Mouse (Mus musculus): ENCODE measurements around the gene Oaz2. TPM values are rescaled to one million over a fixed set of nuclear protein-coding genes. Genes with fewer than 3 reads are reported as not detected.

Gene Oaz2
- polyA plus RNA-seq, 1 experiment: 51.5 TPM

- H3K4me1 ChIP-seq (ENCODE audit: control insufficient read depth, insufficient read depth, low read length): peaks cover 4% of the 10 kb centered on the region
- no peak for TF ChIP-seq CTCF (IDR thresholded peaks at IDR 0.05; ENCODE audit: low read depth, low read length)
- TF ChIP-seq POLR2A (IDR thresholded peaks at IDR 0.05; ENCODE audit: borderline replicate concordance, low read depth, low read length): no peak
- no peak overlapping the region for H3K27ac ChIP-seq (ENCODE audit: insufficient read depth, low read depth, low read length)
- H3K4me3 ChIP-seq (ENCODE audit: insufficient read depth, low read length): no peak overlapping the region
These were observed 36.3 kb upstream of the Oaz2 start for GRCm38 (mm10) chr9:65631354-65632021.

GRCm38 (mm10) chr9:65635766-65636165, 32.0 kb upstream of the Oaz2 start:
- TF ChIP-seq POLR2A (IDR thresholded peaks at IDR 0.05; ENCODE audit: borderline replicate concordance, low read depth, low read length) (no peak), CTCF (IDR thresholded peaks at IDR 0.05; ENCODE audit: low read depth, low read length) (no peak)
- Histone ChIP-seq H3K4me1 (ENCODE audit: control insufficient read depth, insufficient read depth, low read length) (peaks cover 4% of the 10 kb centered on the region), H3K27ac (ENCODE audit: insufficient read depth, low read depth, low read length) (no peak overlapping the region), H3K4me3 (ENCODE audit: insufficient read depth, low read length) (no peak overlapping the region)

- TF ChIP-seq POLR2A (IDR thresholded peaks at IDR 0.05; ENCODE audit: borderline replicate concordance, low read depth, low read length) (no peak), CTCF (IDR thresholded peaks at IDR 0.05; ENCODE audit: low read depth, low read length) (no peak)
- Histone ChIP-seq H3K27ac (ENCODE audit: insufficient read depth, low read depth, low read length) (no peak overlapping the region), H3K4me3 (ENCODE audit: insufficient read depth, low read length) (no peak overlapping the region), H3K4me1 (ENCODE audit: control insufficient read depth, insufficient read depth, low read length) (peaks cover 4% of the 10 kb centered on the region)
These were observed 30.9 kb upstream of the Oaz2 start for GRCm38 (mm10) chr9:65636926-65637325.

GRCm38 (mm10) chr9:65639065-65639464, 28.7 kb upstream of the Oaz2 start:
- no peak overlapping the region for H3K27ac ChIP-seq (ENCODE audit: insufficient read depth, low read depth, low read length)
- no peak overlapping the region for H3K4me3 ChIP-seq (ENCODE audit: insufficient read depth, low read length)
- H3K4me1 ChIP-seq (ENCODE audit: control insufficient read depth, insufficient read depth, low read length): peaks cover 4% of the 10 kb centered on the region

GRCm38 (mm10) chr9:65640838-65641410, 26.9 kb upstream of the Oaz2 start:
- Histone ChIP-seq H3K4me3 (ENCODE audit: insufficient read depth, low read length) (no peak overlapping the region), H3K27ac (ENCODE audit: insufficient read depth, low read depth, low read length) (no peak overlapping the region), H3K4me1 (ENCODE audit: control insufficient read depth, insufficient read depth, low read length) (peaks cover 3% of the 10 kb centered on the region)
- TF ChIP-seq POLR2A (IDR thresholded peaks at IDR 0.05; ENCODE audit: borderline replicate concordance, low read depth, low read length): no peak
- no peak for TF ChIP-seq CTCF (IDR thresholded peaks at IDR 0.05; ENCODE audit: low read depth, low read length)

More at GRCm38 (mm10) chr9:65639065-65639464, 28.7 kb upstream of the Oaz2 start:
- TF ChIP-seq CTCF (IDR thresholded peaks at IDR 0.05; ENCODE audit: low read depth, low read length) (no peak), POLR2A (IDR thresholded peaks at IDR 0.05; ENCODE audit: borderline replicate concordance, low read depth, low read length) (no peak)

GRCm38 (mm10) chr9:65641446-65642052, 26.3 kb upstream of the Oaz2 start:
- TF ChIP-seq CTCF (IDR thresholded peaks at IDR 0.05; ENCODE audit: low read depth, low read length): no peak
- TF ChIP-seq POLR2A (IDR thresholded peaks at IDR 0.05; ENCODE audit: borderline replicate concordance, low read depth, low read length): no peak
- no peak overlapping the region for H3K4me3 ChIP-seq (ENCODE audit: insufficient read depth, low read length)
- H3K4me1 ChIP-seq (ENCODE audit: control insufficient read depth, insufficient read depth, low read length): no peaks in the 10 kb centered on the region
- no peak overlapping the region for H3K27ac ChIP-seq (ENCODE audit: insufficient read depth, low read depth, low read length)

GRCm38 (mm10) chr9:65642546-65642945, 25.3 kb upstream of the Oaz2 start:
- TF ChIP-seq CTCF (IDR thresholded peaks at IDR 0.05; ENCODE audit: low read depth, low read length) (no peak), POLR2A (IDR thresholded peaks at IDR 0.05; ENCODE audit: borderline replicate concordance, low read depth, low read length) (no peak)
- Histone ChIP-seq H3K27ac (ENCODE audit: insufficient read depth, low read depth, low read length) (no peak overlapping the region), H3K4me3 (ENCODE audit: insufficient read depth, low read length) (no peak overlapping the region), H3K4me1 (ENCODE audit: control insufficient read depth, insufficient read depth, low read length) (no peaks in the 10 kb centered on the region)

GRCm38 (mm10) chr9:65644960-65645359, 22.8 kb upstream of the Oaz2 start:
- H3K4me3 ChIP-seq (ENCODE audit: insufficient read depth, low read length): no peak overlapping the region

GRCm38 (mm10) chr9:65645984-65646383, 21.8 kb upstream of the Oaz2 start:
- H3K27ac ChIP-seq (ENCODE audit: insufficient read depth, low read depth, low read length): no peak overlapping the region
- no peak overlapping the region for H3K4me3 ChIP-seq (ENCODE audit: insufficient read depth, low read length)
- TF ChIP-seq CTCF (IDR thresholded peaks at IDR 0.05; ENCODE audit: low read depth, low read length): no peak
- TF ChIP-seq POLR2A (IDR thresholded peaks at IDR 0.05; ENCODE audit: borderline replicate concordance, low read depth, low read length): no peak
- no peaks in the 10 kb centered on the region for H3K4me1 ChIP-seq (ENCODE audit: control insufficient read depth, insufficient read depth, low read length)

More at GRCm38 (mm10) chr9:65644960-65645359, 22.8 kb upstream of the Oaz2 start:
- Histone ChIP-seq H3K4me1 (ENCODE audit: control insufficient read depth, insufficient read depth, low read length) (no peaks in the 10 kb centered on the region), H3K27ac (ENCODE audit: insufficient read depth, low read depth, low read length) (no peak overlapping the region)
- TF ChIP-seq POLR2A (IDR thresholded peaks at IDR 0.05; ENCODE audit: borderline replicate concordance, low read depth, low read length): no peak
- TF ChIP-seq CTCF (IDR thresholded peaks at IDR 0.05; ENCODE audit: low read depth, low read length): no peak

- no peak for TF ChIP-seq CTCF (IDR thresholded peaks at IDR 0.05; ENCODE audit: low read depth, low read length)
- TF ChIP-seq POLR2A (IDR thresholded peaks at IDR 0.05; ENCODE audit: borderline replicate concordance, low read depth, low read length): no peak
- Histone ChIP-seq H3K27ac (ENCODE audit: insufficient read depth, low read depth, low read length) (no peak overlapping the region), H3K4me1 (ENCODE audit: control insufficient read depth, insufficient read depth, low read length) (no peaks in the 10 kb centered on the region), H3K4me3 (ENCODE audit: insufficient read depth, low read length) (no peak overlapping the region)
These were observed 21.0 kb upstream of the Oaz2 start for GRCm38 (mm10) chr9:65646782-65647181.
